Mouse (Mus musculus): Measurements from ENCODE around the gene Rps19bp1.

DNA sequence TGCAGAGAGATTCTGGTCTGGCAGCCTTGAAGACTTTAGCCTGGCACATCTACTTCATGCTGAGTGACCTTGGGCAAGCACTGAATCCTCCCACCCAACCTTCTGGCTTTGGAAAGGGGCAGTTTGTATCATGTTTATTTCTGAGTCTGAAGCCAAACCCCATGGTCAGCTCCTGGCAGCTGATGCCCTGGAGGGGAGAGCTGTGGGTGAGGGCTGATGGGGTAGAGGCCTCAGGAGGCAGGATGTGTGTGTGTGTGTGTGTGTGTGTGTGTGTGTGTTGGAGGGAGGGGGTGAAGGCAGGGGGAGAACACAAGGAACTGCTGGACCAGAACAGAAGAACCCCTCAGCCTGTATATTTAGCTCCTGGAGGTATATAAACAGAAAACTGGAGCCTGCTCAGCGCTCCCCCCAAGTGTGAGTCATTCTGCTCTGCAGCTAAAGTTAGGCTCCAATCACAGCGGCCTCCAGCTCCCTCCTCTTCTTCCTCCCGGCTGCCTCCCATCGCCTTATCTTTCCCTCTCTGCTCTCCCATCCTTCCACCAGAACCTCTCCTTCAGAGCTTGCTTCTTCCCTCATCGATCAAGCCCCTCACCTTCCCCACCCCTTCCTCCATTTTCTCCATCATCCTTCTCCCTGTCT lies 14.1 kb upstream of the Rps19bp1 start:
- no peak for TF ChIP-seq CTCF (IDR thresholded peaks at IDR 0.05; ENCODE audit: low read depth, low read length)
- TF ChIP-seq POLR2A (IDR thresholded peaks at IDR 0.05; ENCODE audit: borderline replicate concordance, low read depth, low read length) = no peak

All from bone marrow macrophage, adult 2 months (primary cell).